Mouse (Mus musculus): ENCODE data around the gene Prickle2. TPM values are rescaled to one million over a fixed set of nuclear protein-coding genes. Genes with fewer than 3 reads are reported as not detected.

The Prickle2 gene
- polyA plus RNA-seq, 1 experiment from 2014 or later = 13.9 TPM

GRCm38 (mm10) chr6:92617183-92617582 lies 88.8 kb downstream of the Prickle2 start:
- Histone ChIP-seq H3K4me3 (no peak overlapping the region), H3K4me2 (replicated peaks) (no peak overlapping the region), H3K36me3 (no peaks in the 10 kb centered on the region), H3K27me3 (no peaks in the 10 kb centered on the region), H3K9me3 (replicated peaks) (no peaks in the 10 kb centered on the region), H3K9ac (no peak overlapping the region), H3K27ac (no peak overlapping the region), H3K4me1 (no peaks in the 10 kb centered on the region)
- no peak for ATAC-seq (ENCODE audit: low FRiP score)
- 80% methylated on average over 2 of the region's 2 CpGs for WGBS

- Histone ChIP-seq H3K4me3 (no peak overlapping the region), H3K36me3 (no peaks in the 10 kb centered on the region), H3K27ac (no peak overlapping the region), H3K27me3 (no peaks in the 10 kb centered on the region), H3K9ac (no peak overlapping the region), H3K9me3 (replicated peaks) (no peaks in the 10 kb centered on the region), H3K4me1 (no peaks in the 10 kb centered on the region; the same call in 1 of the 2 replicates), H3K4me2 (replicated peaks) (no peak overlapping the region)
- ATAC-seq (ENCODE audit: low FRiP score) = no peak
- WGBS = 85% methylated on average over 3 of the region's 3 CpGs
Observed at GRCm38 (mm10) chr6:92614771-92615170, 91.2 kb downstream of the Prickle2 start.

GRCm38 (mm10) chr6:92612151-92612769 lies 93.7 kb downstream of the Prickle2 start:
- Histone ChIP-seq H3K27me3 (no peaks in the 10 kb centered on the region), H3K27ac (no peak overlapping the region), H3K4me1 (peaks cover 2% of the 10 kb centered on the region; the same call in 1 of the 2 replicates), H3K9me3 (replicated peaks) (no peaks in the 10 kb centered on the region), H3K9ac (no peak overlapping the region), H3K36me3 (no peaks in the 10 kb centered on the region), H3K4me2 (replicated peaks) (no peak overlapping the region), H3K4me3 (no peak overlapping the region)
- WGBS = 40% methylated on average over 2 of the region's 2 CpGs
- ATAC-seq (ENCODE audit: low FRiP score) = no peak

GRCm38 (mm10) chr6:92609682-92610235 lies 96.2 kb downstream of the Prickle2 start:
- no peak overlapping the region for H3K4me3 ChIP-seq
- 64% methylated on average over 9 of the region's 9 CpGs for WGBS
- ATAC-seq (ENCODE audit: low FRiP score) = no peak
- no peaks in the 10 kb centered on the region for H3K27me3 ChIP-seq
- no peak overlapping the region for H3K4me2 ChIP-seq (replicated peaks)
- H3K9me3 ChIP-seq (replicated peaks) = no peaks in the 10 kb centered on the region
- no peak overlapping the region for H3K9ac ChIP-seq
- H3K4me1 ChIP-seq = peaks cover 2% of the 10 kb centered on the region; the same call in 1 of the 2 replicates
- no peak overlapping the region for H3K27ac ChIP-seq
- H3K36me3 ChIP-seq = no peaks in the 10 kb centered on the region

- ATAC-seq (ENCODE audit: low FRiP score) = no peak
- no peak overlapping the region for H3K27ac ChIP-seq
- H3K9me3 ChIP-seq (replicated peaks) = no peaks in the 10 kb centered on the region
- no peak overlapping the region for H3K4me3 ChIP-seq
- no peaks in the 10 kb centered on the region for H3K36me3 ChIP-seq
- WGBS = 80% methylated on average over 3 of the region's 3 CpGs
- no peak overlapping the region for H3K9ac ChIP-seq
- H3K27me3 ChIP-seq = no peaks in the 10 kb centered on the region
- H3K4me2 ChIP-seq (replicated peaks) = no peak overlapping the region
- H3K4me1 ChIP-seq = peaks cover 2% of the 10 kb centered on the region; the same call in 1 of the 2 replicates
Observed at GRCm38 (mm10) chr6:92609078-92609477, 96.9 kb downstream of the Prickle2 start.

GRCm38 (mm10) chr6:92605156-92605555 lies 100.8 kb downstream of the Prickle2 start:
- no peak for ATAC-seq (ENCODE audit: low FRiP score)
- H3K4me3 ChIP-seq = no peak overlapping the region
- no peaks in the 10 kb centered on the region for H3K9me3 ChIP-seq (replicated peaks)
- H3K27me3 ChIP-seq = no peaks in the 10 kb centered on the region
- no peak overlapping the region for H3K4me2 ChIP-seq (replicated peaks)
- 43% methylated on average over 2 of the region's 2 CpGs for WGBS
- peaks cover 2% of the 10 kb centered on the region; the same call in 1 of the 2 replicates for H3K4me1 ChIP-seq
- no peak overlapping the region for H3K27ac ChIP-seq
- no peaks in the 10 kb centered on the region for H3K36me3 ChIP-seq
- no peak overlapping the region for H3K9ac ChIP-seq

- WGBS = 82% methylated on average over 3 of the region's 3 CpGs
- H3K4me1 ChIP-seq = no peaks in the 10 kb centered on the region
- H3K4me3 ChIP-seq = no peak overlapping the region
- H3K27ac ChIP-seq = no peak overlapping the region
- H3K27me3 ChIP-seq = no peaks in the 10 kb centered on the region
- H3K9me3 ChIP-seq (replicated peaks) = peaks cover 3% of the 10 kb centered on the region; the same call in 1 of the 2 replicates
- H3K36me3 ChIP-seq = no peaks in the 10 kb centered on the region
- no peak overlapping the region for H3K9ac ChIP-seq
- no peak overlapping the region for H3K4me2 ChIP-seq (replicated peaks)
- ATAC-seq (ENCODE audit: low FRiP score) = no peak
Observed at GRCm38 (mm10) chr6:92596340-92596739, 109.6 kb downstream of the Prickle2 start.

- no peak overlapping the region for H3K27ac ChIP-seq
- H3K9me3 ChIP-seq (replicated peaks) = peaks cover 3% of the 10 kb centered on the region; the same call in 1 of the 2 replicates
- WGBS = 85% methylated on average over 5 of the region's 5 CpGs
- H3K4me2 ChIP-seq (replicated peaks) = no peak overlapping the region
- H3K27me3 ChIP-seq = no peaks in the 10 kb centered on the region
- H3K4me3 ChIP-seq = no peak overlapping the region
- H3K9ac ChIP-seq = no peak overlapping the region
- no peaks in the 10 kb centered on the region for H3K36me3 ChIP-seq
- ATAC-seq (ENCODE audit: low FRiP score) = no peak
- H3K4me1 ChIP-seq = no peaks in the 10 kb centered on the region
Observed at GRCm38 (mm10) chr6:92589381-92590065, 116.4 kb downstream of the Prickle2 start.

GRCm38 (mm10) chr6:92584026-92584425 lies 121.9 kb downstream of the Prickle2 start:
- Histone ChIP-seq H3K9ac (no peak overlapping the region), H3K4me3 (no peak overlapping the region), H3K4me2 (replicated peaks) (no peak overlapping the region), H3K36me3 (no peaks in the 10 kb centered on the region), H3K4me1 (no peaks in the 10 kb centered on the region), H3K9me3 (replicated peaks) (no peaks in the 10 kb centered on the region), H3K27ac (no peak overlapping the region), H3K27me3 (no peaks in the 10 kb centered on the region)
- 54% methylated on average over 1 of the region's 1 CpGs for WGBS
- no peak for ATAC-seq (ENCODE audit: low FRiP score)

- Histone ChIP-seq H3K27me3 (no peaks in the 10 kb centered on the region), H3K9ac (no peak overlapping the region), H3K9me3 (replicated peaks) (no peaks in the 10 kb centered on the region), H3K27ac (no peak overlapping the region), H3K36me3 (no peaks in the 10 kb centered on the region), H3K4me3 (no peak overlapping the region), H3K4me1 (no peaks in the 10 kb centered on the region), H3K4me2 (replicated peaks) (no peak overlapping the region)
- ATAC-seq (ENCODE audit: low FRiP score) = no peak
- WGBS = 85% methylated on average over 4 of the region's 4 CpGs
Observed at GRCm38 (mm10) chr6:92575227-92575626, 130.7 kb downstream of the Prickle2 start.

- Histone ChIP-seq H3K9ac (no peak overlapping the region), H3K36me3 (no peaks in the 10 kb centered on the region), H3K27ac (no peak overlapping the region), H3K4me2 (replicated peaks) (no peak overlapping the region), H3K27me3 (no peaks in the 10 kb centered on the region), H3K4me1 (no peaks in the 10 kb centered on the region), H3K4me3 (no peak overlapping the region), H3K9me3 (replicated peaks) (no peaks in the 10 kb centered on the region)
- no peak for ATAC-seq (ENCODE audit: low FRiP score)
- 80% methylated on average over 3 of the region's 3 CpGs for WGBS
Observed at GRCm38 (mm10) chr6:92572139-92572538, 133.8 kb downstream of the Prickle2 start.

GRCm38 (mm10) chr6:92570090-92570489 lies 135.9 kb downstream of the Prickle2 start:
- H3K4me3 ChIP-seq = no peak overlapping the region
- 59% methylated on average over 7 of the region's 7 CpGs for WGBS
- no peaks in the 10 kb centered on the region; the same call in 1 of the 2 replicates for H3K36me3 ChIP-seq
- H3K9ac ChIP-seq = no peak overlapping the region
- no peaks in the 10 kb centered on the region for H3K4me1 ChIP-seq
- no peak for ATAC-seq (ENCODE audit: low FRiP score)
- no peaks in the 10 kb centered on the region for H3K9me3 ChIP-seq (replicated peaks)
- H3K27me3 ChIP-seq = no peaks in the 10 kb centered on the region
- 0 out of 2 replicates have a peak overlapping the region, but pooled peaks have one; percentile 49 for H3K27ac ChIP-seq
- no peak overlapping the region for H3K4me2 ChIP-seq (replicated peaks)

All from hindbrain, embryonic 12.5 days (tissue).